Mouse (Mus musculus) ovary, postnatal 10 days (tissue): Measurements from ENCODE around the gene Dock8.

Experiments
- DNase-seq: peaks from one replicate; pipeline ENCODE4 v3.0.0; 2022; ENCODE audit warnings: low spot score

Dock8 gene

DNA sequence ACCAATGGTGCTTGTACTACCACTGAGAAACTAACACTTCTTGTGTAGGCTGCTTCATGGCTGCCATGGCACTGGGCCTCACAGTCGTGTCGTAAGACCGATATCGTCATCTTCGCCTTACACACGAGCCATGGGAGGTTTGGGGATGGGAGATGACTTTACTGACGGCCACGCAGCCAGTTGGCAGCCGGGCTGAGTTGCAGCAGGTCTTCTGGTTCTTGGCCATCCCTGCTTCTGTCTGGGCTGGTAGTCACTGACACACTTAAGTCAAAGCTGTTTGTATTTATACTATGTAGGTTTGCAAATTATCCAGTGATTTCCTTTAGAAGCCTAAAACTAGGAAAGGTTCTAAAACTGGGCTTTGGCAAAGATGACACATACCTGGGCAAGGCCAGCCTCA, 194.4 kb downstream of the Dock8 start:
- no peak for DNase-seq

DNA sequence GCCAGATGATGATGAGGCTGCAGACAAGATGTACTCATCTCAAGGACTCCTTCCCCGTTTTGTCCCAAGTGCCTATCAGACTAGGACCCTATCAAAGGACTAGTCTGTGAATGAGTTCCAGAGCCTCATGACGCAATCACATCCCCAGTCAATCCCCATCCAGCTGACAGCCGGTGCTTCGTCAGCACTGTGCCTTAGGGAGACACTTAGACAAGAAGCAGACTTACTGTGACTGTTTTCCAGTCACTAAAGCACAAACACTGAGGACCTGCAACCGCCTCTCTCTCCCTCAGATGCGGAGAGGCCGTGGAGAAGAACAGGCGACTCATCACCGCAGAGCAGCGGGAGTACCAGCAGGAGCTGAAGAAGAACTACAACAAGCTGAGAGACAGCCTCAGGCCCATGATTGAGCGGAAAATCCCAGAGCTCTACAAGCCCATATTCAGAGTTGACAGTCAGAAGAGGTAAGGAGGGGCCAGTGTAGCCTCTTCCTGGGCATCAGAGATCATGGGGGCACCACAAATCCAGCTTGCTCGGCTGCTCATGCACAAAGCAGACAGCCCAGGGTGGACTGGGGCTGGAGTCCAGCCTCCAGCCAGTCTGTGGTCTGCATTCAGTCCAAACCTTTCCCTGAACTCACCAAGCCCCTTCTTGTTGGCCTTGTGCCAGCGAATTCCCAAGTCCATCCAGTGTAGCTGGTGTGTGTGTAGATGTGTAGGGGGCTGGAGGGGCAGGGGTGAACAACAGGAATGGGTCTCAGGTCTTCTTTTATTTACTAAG, 200.9 kb downstream of the Dock8 start:
- DNase-seq: no peak

DNA sequence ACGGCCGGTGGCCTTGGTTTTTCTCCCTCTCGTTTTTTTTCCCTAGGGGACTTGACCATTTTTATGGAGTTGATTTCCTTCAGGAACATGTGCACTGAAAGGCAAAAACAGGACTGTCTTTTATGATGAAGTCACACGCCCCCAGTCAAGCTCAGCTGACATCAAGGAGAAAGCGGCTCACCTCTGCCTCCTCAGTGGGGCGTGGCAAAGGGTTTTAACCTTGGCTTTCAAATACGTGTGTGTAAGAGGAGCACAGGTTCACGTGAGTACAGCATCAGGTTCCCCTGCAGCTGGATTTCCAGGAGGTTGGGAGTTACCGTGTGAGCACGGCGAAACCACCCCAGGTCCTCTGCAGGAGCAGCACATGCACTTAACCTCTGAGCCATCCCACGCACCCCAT, 203.7 kb downstream of the Dock8 start:
- no peak for DNase-seq

DNA sequence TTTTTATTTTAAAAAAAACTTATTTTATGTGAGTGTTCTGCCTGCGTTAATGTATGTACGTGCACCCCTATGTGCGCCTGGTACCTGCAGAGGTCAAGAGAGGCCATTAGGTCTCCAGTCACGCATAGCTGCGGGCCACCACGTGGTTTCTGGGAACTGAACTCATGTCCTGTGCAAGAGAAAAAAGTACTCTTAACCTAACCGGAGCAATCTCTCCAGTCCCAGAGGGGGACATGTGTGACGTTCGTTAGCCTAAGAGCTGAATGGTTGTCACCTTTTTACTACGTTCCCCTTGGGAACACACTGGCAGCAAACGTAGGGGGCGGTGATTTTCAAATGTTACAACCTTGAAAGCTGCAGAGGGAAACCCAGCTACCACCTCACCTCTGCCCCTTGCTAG, 207.6 kb downstream of the Dock8 start:
- no peak for DNase-seq

DNA sequence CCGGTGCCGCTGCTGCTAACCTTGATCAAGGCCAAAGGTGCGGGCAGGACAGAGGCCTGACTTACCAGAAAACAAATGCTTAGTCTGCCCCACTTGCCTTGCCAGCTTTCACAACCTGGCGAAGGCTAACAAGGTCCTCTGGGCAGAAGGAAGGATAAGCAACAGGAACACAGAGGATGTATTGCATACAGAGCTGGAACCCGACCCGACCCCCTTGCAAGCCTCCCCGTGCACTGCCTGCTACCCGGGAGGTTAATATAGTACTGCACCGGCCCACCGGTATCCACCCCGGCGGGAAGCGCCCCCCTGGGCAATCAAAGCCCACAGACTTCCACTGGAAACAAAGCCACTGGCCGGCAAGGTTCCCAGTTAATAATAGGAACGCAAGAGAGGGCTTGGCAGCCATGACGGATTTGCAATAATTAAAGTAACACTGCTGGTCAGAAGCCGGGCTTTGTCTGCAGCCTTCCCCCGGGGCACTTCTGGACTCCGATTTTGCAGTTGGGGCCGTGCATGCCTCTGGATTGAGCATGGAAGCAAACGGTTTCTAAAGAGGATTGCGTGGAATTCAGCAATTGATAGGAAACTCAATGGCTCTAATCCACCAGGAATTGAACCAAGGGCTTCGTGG, 208.5 kb downstream of the Dock8 start:
- DNase-seq: no peak

DNA sequence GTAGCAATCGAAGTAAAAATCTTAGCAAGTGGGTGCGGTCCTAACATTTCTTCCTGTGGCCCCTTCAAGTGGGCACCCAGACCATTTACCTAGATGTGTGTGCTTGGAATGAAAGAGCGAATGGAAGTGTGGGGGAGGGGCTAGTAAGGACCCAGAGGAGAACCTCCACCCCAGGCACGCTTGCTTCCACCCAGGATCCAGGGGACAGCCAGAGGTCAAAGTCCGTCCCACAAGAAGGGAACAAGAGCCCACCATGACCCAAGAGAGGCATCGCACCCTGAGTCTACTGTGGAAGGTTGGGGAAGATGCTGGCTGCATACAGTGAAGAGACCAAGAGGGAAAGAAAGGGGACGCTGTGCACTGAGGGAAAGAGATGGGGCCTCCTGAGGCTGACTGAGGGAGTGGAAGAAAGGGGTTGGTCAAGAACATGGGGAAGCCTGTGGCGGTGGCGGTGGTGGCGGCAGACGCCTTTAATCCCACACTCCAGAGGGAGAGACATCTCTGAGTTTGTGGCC, 209.3 kb downstream of the Dock8 start:
- DNase-seq: no peak

DNA sequence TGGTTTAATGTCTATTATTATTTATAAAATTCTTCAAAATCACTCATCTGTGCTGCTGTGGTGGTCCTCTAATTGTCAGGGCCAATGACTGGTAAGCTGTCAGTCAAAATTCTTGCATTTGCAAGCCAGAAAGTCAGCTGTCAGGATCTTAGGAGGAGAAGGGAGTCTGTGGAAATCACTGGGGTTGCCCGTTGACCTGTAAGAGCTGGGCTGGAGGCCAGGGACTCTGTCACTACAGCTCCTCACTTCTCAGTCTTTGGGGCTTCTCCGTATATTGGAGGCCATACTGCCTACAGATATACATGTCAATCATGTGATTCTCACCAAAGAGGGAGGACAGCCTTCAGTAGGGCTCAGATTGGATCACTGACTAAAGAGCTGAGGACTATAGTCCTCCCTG, 221.3 kb downstream of the Dock8 start:
- DNase-seq: no peak

DNA sequence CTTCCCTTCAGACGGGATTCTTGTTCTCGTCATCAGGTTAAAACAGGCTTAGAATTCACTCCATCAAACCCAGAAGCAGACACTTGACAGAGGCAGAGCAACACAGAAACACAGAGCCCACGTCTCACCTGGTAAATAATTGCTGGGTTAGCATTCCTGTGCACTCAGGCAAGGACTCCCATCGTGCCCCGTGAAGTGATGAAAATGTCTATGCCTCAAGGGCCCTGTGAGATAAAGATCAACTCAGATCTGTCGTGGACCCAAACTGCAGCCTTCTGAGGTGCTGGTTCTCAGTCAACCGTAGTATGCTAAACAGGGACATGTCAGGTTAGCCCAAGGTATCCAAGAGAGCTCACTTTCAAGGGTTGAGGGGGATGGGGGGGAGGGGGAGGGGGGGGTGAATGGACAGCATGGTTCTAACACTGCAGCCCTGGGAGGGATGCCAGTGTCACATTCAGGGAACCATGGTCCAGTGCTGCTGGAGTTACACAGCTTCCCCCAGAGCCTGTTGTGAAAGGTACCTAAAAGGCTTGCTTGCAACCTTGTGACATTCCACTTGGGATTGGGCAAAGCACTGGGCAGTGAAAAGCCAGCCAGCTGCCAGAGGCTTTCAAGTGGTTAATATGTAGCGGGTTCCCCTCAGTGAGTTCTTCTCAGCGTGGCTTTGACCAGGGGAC, 222.8 kb downstream of the Dock8 start:
- DNase-seq: no peak

DNA sequence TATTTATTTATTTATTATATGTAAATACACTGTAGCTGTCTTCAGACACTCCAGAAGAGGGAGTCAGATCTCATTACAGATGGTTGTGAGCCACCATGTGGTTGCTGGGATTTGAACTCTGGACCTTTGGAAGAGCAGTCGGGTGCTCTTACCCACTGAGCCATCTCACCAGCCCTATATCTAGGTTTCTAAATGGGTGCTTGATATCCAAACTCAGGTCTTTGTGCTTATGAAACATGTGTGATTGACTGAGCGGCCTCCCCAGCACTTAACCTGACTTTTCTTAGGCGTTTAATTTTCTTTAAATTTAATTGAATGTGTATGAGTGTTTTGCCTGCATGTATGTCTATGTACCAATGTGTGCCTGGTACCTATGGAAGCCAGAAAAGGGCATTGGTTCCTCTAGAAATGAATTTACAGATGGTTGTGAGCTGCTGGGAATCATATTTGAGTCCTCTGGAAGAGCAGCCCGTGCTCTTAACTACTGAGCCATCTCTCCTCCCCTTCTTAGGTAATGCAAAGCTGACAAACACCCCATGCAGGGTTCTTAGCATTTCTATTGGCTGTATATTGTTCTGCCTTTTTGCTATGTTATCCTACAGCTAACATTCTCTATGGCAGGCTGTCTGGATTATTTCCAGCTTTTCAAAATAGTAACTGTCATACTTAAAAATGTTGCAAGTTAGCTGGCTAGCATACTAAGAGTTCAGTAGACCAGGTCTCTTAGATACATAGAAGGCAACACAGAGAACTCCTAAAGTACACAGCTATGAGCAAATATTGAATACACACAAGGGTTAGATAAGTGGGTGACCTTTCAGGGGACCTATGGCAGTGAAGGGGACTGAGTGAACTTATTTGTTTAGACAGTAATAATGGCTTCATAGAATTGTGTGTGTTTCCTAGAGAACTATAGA, 231.0 kb downstream of the Dock8 start:
- no peak for DNase-seq

DNA sequence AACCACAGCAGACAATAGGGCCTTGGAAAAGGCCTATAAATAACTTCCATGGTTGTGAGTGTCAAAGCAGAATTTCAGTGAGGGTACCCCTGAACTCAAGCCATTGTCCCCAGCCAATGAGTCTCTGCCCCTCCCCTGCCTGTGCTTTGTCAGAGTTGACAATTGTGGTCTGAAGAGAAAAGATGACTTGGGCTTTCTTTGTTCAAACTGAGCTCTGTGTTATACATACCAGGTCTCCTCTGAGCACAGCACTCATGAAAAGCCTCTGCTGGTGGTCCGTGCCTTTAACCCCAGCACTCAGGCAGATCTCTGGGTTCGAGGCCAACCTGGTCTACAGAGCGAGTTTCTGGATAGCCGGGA, 231.6 kb downstream of the Dock8 start:
- no peak for DNase-seq

DNA sequence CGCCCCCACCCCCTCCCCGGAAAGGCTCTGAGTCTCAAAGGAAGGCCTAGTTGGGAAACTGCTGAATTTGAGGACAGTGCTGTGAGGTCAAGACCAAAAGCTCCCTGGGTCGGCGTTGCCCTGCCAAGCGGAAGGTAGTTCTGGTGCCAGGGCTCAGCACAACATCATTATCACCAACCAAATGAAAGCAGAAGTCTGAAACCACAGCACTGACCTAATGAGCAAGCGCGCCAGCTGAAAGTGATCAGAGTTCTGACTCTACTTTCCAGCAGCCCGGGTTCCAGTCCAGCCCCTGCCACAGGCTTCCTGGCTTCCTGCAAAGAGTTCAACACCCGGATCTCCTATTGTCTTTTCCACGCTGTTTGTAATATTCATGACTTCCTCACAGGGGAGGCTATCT, 232.7 kb downstream of the Dock8 start:
- DNase-seq: no peak

DNA sequence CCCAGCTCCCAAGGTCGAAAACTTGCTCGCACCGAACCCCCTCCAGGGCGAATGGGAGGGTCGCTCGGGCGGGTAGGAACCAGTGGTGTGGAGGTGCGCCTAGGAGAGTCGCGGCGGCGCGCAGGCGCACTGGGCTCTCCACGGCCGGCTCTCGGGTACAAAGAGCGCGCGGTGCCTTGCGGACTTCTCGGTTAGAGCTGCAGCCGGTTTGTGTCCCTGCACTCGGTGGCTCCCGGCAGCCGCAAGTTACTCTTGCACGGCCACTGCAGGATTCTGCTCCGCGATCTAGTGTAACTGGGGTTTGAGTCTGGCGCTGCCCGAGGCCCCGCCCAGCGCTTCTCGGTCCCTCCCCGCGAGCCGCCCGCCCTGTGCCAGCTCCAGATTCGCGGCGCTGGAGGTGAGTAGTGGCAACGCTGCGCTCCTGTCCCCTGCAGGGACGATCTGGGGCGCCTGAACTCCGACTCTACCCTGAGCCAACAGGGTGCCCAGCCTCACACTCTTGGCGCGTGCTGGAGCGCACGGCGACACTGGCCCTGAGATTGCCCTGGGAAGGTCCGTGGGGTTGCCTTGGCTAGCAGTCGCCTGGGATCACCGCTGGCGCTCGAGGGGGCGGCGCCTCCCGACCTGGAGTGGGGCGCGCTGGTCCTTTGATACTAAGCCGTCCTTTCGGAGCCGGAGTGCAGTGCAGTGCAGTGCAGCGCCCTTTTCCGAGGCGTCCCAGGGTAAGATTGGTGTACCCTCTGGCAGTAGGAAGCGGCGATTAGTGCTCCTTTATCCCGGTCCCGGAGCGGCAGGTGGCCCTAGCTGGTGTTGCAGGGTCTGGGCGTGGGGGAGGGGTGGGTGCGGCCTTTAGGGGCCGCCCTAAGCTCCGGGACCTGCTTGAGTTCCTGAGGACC, 237.5 kb downstream of the Dock8 start, which contains the start of gene Kank1:
Gene Kank1, plus strand, starts transcription at position 380 of the 896 bp plus-strand sequence.
- DNase-seq: peak; percentile 67

DNA sequence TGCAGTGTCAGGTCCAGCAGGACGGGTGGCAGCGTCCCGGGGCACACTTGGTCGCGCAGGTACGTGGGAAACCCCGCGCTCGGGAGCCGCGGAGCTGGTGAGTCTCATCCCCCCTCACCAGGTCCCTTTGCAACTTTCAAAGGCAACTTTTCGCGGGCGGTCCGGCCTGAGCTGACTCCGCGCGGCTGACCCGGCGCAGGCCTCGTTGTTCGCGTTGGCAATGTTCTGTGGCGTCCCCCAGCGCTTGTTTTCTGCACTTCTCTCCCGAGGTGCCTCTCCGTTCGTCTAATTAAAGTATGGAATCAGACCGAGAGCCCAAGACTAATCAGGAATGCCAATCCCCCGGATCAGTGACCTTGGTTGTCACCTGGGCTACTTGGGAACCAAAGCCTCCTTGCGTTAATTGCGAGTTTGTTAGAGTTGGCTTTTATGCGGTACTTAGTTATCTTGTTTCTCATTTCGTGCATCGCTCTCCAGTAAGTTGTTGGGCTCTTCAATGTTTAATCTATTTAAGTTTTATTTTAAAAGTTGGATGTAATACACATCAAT, 238.2 kb downstream of the Dock8 start:
- DNase-seq: peak; percentile 41

DNA sequence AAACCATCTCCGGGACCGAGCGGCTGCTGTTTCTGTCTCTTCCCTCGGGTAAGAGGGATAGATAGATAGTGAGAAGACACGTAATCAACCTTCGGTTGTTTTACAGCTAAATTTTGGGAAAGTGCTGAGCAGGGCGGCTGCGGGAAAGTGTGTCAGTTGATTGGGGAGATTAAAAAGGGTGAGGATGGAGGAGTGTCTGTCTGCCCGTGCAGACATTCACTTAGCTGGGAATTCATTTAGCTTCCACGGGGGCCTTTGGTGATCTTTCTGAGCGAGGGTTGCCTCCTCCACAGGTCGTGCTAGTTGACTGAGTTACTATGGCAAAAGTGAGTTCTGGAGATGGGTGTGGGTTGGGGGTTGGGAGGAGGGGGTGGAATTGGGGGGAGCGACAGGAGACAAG, 238.8 kb downstream of the Dock8 start:
- DNase-seq: no peak

DNA sequence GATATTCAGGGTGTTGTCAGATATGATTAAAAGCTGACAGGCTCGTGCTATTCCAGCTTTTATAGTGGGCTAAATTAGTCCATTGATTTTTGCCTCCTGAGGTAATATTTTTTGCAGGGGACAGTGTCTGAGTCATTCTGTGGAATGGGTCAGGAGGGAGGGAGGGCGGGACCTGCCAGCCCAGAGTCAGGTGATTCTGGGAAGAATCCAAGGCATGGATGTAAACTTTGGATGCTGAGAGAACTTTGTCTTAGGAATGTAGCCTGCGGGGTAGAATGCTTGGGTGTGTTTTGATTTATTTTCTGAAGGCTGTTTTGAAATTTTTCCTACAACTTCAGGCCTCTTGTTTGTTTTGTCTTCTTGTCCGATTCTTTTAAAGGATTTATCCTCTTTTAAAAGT, 244.2 kb downstream of the Dock8 start:
- no peak for DNase-seq

DNA sequence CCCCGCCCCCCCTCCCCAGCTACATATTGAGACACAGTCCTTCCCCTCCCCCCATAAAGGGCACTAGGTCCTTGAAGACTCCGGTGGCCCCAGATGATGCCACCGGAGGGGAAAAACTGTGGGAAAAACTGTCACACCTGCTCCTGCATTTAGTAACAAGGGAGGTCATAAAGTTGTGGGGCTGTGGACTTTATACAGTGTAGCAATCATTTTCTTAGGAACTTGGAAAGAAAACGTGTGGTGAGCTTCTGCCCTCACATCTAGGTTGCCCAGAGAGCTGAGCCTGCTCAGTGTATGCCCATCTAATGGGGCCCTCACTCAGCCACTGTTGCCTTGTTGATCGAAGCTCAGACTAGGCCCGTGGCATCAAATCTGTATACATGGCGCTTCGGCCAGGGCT, 246.7 kb downstream of the Dock8 start:
- DNase-seq: no peak

DNA sequence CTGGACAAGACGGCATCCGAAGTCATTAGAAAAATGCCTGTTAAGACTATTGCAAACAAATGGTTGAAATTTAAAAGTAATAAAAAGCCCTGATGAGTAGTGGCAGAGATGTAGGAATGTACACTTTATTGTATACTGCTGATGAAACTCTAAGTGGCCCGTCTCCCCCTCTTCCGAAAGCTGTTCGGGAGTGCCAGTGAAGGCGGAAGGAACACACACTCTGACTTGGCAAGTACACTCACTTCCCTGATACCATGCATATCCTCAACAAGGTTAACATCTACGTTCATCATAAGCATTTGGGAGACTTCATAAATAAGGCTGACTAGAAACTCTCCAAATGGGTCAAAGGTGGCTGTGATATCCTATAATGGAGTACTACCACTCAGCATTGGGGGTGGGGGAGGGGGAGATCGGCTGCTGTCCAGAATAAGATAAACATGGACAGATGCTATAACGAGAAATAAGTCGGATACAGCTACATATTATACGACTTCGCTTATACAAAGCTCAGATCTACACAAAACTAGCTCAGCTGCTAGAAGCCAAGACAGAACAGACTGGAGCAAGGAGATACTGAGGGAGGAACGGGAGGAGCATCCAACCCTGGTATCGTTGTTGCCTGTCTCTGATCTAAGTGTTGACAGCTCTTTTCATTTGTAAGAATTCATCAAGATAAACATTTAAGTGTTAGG, 248.7 kb downstream of the Dock8 start:
- DNase-seq: no peak

DNA sequence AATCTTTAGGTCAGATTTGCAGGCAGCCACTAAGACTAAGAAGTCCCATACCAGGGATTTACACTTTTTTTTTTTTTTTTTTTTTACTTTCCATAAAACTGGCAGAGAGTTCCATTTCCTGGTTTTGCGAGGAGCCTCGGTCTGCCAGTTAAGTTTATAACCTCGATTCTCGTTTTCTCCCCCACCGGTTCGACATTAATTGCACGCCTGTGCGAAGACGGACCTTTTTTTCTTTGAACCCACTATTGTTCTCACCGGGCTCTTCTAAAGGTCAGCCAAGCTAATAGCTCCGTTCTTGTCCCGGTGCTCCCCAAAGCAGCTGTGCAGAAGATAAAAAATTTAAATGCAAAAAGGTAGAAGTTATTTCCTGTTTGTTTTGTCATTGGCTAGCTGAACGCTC, 249.9 kb downstream of the Dock8 start:
- no peak for DNase-seq

DNA sequence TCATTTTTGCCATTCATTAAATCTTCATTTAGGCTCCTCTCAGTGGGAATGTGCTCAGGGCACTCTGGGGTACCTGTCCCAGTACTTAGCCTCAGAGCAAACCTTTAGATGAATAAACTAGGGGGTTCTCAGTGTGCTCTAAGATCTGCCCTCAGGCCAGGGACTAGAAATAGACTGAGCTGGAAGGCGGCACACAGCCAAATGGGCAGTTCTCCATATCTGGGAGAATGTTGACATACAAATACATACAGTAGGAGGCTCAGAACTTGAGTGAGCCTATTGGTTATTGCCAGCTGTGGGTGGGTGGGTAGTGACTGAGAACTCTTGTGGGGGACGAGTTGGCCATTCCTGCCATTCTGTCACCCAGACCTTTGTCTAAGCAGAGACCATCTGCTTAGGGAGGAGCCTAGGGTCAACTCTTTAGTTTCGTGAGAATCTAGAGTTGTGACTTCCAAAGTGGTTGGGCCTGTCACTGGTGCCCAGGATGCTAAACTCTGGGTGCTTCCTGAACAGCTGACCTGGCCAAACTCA, 252.3 kb downstream of the Dock8 start:
- DNase-seq: no peak
